Mouse (Mus musculus) kidney, adult 8-10 months (tissue): Measurements from ENCODE around the gene Prkaca.

ENCODE experiments used
- DNase-seq, 2 experiments: peaks; one replicate each; pipeline ENCODE4 v3.0.0; 2022

Gene Prkaca

DNA sequence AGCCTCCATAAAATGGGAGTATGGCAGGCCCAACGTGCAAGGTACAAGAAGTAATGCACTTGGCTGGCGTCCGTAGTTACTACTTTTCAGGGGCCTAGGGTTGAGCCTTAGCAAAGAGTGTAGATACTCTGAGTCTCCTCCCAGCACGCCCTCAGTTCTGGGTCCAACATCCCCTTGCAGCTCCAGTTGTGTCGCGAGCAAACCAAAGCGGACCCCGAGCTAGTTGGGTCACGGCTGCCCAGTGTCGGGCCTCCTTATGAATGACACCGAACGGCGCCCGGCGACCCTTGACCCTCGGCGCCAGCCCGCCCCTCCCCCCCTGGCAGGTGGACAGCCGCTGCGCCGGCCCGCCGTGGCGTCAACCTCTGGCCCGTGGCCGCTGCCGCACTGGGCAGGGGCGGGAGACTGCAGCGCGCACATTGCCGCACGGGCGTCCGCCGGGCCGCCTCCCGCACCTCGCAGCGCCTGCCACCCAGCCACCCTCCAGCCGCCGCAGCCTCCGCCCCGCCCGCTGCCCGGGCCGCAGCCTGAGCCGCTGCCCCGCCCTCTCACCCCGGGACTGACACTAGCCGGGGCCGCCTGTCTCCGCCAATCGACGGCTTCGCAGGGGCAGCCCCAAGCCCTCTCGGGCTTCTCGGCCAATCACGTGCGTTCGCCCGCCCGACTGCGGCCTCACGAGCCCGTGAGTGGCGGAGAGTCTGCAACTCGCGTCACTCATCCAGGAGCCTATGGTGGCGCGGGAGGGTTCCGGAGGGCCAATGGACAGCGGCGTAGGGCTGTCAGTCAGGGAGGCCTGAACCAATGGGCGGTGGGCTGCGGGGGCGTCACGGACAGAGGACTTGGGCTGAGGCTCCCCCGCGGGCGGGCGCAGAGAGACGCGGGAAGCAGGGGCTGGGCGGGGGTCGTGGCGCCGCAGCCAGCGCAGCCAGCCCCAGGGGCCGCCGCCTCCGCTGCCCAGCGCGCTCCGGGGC lies at the start of gene Prkaca:
Gene Prkaca, plus strand, starts transcription at position 844 of the 971 bp plus-strand sequence.
- DNase-seq = peak; percentile 99

DNA sequence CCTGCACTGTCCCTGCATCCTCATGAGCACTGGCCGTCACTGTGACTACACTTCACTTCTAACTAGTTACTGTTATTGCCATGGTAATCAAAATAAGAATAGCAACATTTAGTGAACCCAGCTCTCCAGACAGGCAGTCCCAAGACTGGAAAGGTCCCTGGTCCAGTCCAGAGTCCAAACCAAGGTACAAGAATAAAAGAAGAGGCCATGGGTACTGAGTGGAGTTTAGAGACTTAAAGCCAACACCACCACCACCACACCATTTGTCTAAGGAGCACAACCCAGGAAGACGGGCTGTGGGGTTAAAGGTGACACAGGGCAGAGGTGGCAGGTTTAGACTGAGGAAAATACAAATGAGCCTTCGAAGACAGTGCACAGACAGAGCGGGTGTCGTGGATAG lies 48.2 kb upstream of the Prkaca start:
- DNase-seq = peak; percentile 53 to 63

DNA sequence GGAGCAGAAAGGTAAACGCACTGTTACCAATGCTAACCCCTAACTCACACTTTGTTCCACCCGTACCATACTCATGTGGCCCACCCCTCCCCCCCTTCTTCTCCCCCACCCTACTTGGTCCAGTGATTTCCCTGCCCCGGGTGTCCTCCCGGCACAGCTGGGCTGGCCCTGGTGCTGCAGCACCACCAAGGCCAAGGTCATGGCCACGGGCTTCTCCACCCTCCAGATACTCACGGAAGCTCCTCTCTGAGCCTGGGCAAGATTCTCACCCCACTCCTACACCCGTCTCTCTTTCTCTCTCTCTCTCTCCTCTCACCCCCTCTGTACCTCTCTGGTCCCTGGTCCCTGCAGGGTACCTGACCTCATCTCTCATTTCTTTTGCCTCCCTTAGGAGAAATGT lies 46.5 kb upstream of the Prkaca start:
- DNase-seq = no peak

- DNase-seq = no peak
Observed at GRCm38 (mm10) chr8:83934222-83934621, 38.6 kb upstream of the Prkaca start.

DNA sequence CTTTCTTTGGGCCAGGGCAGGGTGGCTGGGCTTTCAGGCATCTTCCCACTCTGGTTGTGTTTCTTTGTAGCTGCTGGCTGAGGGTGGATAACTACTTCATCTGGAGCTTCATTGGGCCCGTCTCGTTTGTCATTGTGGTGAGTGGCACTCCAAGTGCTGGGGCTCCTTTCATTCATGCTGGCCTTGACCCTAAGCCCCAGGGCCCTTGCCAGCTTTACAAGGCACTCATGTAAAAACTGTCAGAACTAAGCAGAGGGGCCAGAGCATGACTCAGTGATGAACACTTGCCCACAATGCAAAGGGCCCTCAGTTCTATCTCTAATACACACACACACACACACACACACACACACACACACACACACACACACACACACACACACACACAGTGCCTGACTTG lies 37.8 kb upstream of the Prkaca start:
- no peak for DNase-seq

GRCm38 (mm10) chr8:83935435-83935834 lies 37.4 kb upstream of the Prkaca start:
- DNase-seq = no peak

GRCm38 (mm10) chr8:83937645-83938044 lies 35.1 kb upstream of the Prkaca start:
- no peak for DNase-seq

GRCm38 (mm10) chr8:83938330-83938729 lies 34.5 kb upstream of the Prkaca start:
- DNase-seq = no peak

DNA sequence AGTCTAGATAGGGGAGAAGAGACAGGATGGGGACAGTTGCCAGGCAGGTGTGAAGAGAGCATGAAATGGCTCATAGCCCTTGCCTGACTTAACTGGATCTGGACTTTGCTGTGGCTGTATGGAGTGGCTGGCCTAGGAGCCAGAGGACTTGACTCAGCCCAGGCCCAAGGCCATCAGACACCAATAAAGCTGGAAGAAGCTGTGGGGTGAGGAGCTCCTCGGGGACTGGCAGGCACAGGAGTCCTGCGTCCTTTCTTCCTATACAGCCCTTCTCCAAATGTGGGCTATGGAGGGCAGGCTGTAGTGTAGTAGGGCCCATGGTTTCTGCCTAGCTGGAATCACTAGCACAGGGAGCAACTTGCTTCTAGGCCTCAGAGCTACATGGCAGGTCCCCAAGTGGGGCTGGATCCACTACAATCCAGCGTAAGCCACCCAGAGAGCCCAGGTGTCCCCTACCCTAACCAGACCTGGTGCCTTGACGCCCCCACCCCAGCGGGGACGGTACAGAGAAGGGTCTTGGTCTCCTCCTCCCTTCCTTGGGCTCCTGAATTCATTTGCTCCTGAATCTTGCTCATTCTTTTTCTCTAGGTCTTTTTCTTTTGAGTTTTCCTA lies 31.6 kb upstream of the Prkaca start:
- no peak for DNase-seq

DNA sequence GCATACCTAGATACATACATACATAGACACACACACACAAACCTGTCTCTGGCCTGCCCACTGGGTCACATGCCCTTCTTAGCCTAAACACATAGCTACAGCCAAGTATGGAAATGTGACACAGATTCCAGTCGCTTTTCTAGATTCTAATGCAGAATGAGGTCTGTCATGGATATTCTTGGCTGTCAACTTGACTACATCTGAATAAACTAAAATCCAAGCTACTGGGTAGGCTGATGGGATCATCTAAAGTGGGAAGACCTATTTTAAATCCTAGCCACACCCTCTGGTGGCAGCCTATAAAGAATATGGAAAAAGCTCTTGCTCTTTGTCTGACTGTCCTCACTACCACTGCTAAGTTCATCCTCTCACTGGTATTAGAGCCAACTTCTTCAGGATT lies 30.3 kb upstream of the Prkaca start:
- DNase-seq = no peak

DNA sequence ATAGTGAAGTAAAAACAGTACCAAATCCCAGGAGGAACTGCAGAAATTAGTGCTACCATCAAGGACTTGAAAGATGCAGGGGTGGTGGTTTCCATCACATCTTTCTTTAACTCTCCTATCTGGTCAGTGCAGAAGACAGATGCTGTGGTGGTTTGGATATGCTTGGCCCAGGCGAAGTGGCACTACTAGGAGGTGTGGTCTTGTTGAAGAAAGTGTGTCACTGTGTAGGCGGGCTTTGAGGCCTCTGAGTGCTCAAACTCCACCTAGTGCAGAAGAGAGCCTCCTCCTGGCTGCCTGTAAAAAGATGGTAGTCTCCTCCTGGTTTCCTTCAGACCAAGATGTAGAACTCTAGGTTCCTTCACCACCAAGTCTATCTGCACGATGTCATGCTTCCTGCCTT lies 27.3 kb upstream of the Prkaca start:
- no peak for DNase-seq

DNA sequence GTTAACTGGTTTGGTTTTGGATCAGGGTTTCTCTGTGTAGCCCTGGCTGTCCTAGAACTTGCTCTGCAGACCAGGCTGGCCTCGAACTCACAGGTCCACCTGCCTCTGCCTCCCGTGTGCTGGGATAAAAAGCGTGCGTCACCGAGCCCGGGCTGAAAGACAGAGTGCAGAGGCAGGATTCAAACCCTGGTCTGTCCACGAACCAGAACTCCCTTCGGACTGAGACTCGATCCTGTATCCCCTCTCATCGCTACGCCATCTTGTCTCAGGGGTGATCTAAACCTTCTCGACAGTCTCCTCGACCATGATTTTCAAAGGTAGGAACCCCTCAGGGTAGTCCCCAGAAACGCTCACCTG lies 18.1 kb upstream of the Prkaca start:
- DNase-seq = no peak

GRCm38 (mm10) chr8:83955106-83955957 lies 17.5 kb upstream of the Prkaca start, which contains the start of the genes Gm10644 and Asf1b:
Gene Gm10644 (minus strand): TSS chr8:83955205.
Gene Asf1b (plus strand): TSS chr8:83955507.
- DNase-seq = peak; percentile 99 to 100

DNA sequence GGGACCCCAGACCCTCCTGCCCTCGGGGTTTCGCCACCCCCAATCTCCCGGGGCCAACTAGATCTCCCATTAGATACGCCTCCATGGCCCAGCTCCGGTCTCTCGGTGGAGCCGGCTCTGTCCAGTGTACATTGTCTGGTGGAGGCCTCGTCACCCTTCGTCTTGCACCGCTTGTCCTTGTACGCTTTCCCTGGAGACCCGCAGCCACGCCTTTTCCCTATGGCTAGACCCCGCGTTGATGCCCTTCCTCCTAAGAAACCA lies 16.9 kb upstream of the Prkaca start:
- DNase-seq = no peak

DNA sequence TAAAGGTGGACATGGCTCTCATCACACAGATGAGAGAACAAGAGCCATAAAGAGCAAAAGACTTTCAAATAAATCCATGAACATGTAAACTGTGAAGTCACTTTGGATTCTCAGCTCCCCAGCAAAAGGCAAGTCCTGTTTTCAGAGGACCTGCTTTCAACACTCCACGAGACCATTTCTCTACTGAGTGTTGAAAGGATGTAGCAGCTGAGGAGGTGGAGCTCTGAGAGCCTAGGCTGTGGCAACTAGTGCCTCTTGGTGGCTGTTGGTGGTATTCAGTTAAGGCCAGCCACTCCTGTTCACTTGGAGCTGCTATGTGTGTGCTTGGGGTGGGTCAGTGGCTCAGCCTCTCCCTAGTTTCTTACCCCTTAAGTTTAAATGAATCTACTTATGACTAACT lies 16.0 kb upstream of the Prkaca start:
- no peak for DNase-seq

- peak in 1 of 2 experiments; percentile 14 for DNase-seq
Observed at GRCm38 (mm10) chr8:83964015-83964765, 8.6 kb upstream of the Prkaca start.

- DNase-seq = no peak
Observed at GRCm38 (mm10) chr8:83967701-83968100, 5.1 kb upstream of the Prkaca start.

- no peak for DNase-seq
Observed at GRCm38 (mm10) chr8:83971121-83971520, 1.7 kb upstream of the Prkaca start.

DNA sequence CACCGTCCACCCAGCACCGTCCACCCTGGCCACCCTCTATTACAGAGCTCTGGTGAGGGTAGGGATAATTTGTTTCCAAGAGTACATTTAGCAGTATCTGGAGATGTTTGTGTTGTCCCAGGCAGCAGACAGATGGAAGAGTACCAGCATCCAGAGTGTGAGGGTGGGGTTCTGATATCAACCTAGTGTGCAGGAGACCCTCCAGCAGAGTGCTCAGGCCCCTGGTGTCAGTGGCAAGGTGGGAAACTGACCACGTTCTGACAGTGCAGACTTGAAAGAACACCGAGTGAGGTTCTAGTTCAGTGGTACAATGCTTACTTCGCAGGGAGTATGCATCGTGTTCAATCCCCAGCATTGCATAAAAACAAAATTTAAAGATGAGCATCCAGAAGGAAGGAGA lies 1.1 kb upstream of the Prkaca start:
- DNase-seq = no peak

DNA sequence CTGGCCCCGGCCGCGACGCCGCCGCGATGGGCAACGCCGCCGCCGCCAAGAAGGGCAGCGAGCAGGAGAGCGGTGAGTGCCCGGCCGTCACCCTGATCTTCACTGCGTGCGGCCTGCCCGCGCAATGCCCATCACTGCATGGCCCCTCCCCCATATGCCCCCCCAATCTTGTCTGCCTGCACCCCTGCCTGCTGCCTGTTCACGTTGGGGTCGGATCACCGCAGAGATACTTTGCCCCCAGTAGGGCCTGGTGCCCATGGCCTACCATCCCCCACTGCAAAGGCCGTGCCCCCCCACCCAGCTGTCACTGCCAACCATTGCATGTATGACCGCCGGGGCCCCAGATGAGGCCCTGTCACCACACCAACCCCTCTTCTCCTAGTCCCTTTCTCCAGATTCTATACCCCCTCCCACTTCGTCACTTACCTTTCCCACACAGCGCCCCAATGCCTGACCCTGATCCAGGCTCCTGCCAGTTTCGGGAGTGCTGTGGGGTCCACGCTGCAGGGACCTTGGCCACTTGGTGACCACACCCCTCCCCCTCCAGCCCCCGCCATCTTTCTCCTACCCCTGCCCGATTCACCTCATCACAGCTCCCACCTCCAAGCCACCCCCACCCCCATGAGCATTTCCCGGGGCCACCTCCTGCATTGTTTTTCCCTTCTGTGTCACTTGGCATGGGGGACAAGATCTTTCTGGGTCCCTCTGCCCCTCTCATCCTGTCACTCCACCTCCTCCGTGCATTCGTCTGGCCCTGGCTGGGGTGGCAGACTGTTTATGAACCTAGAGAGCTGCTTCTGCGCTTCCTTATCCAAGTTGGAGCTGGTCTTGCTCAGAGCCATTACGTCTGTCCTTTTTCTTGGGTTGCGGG lies 603 bp downstream of the Prkaca start:
- no peak for DNase-seq

DNA sequence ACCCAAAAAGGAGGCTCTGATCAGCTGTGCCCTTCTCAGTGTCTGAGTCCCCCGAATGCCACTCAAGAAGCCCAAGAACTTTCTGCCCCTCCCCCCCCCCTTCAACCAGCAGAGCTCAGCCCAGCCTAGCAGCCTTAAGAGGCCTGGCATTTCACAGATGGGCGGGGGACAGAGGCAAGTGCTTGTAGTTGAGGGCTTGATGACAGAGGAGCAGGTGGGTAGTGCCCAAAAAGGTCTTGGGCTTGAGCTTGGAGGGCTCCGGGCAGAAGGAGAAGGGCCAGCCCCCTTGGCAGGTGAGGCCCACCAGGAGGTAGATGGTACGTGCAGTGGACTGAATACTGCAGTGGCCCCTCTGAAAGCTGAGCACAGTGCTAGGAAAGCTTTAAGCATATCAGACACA lies 1.7 kb downstream of the Prkaca start:
- no peak for DNase-seq
